Mouse (Mus musculus) limb, embryonic 14.5 days (tissue): ENCODE data around the gene Six6. TPM values are rescaled to one million over a fixed set of nuclear protein-coding genes. Genes with fewer than 3 reads are reported as not detected.

Experiments
- ATAC-seq: fragments of 200-750 bp; cut with Nextera tagmentation; 2 replicates; pipeline ENCODE4 v1.8.0; 2017; ENCODE audit warnings: low read depth, moderate number of reproducible peaks, moderate TSS enrichment; ENCODE audit not compliant: low FRiP score
- DNase-seq: peaks from one replicate; pipeline ENCODE4 v3.0.0-alpha.2; 2015; ENCODE audit warnings: low spot score
- H3K27ac ChIP-seq: fragments of 300-500 bp; sonication (generic); replicated peaks from 2 replicates; pipeline ENCODE4 v1.5.1; 2014; ENCODE audit warnings: low read depth, mild to moderate bottlenecking, low read length, moderate library complexity, mixed read lengths
- H3K27me3 ChIP-seq: fragments of 300-500 bp; sonication (generic); 2 replicates; pipeline ENCODE4 v1.6.1; 2014; ENCODE audit warnings: low read length, mixed read lengths; ENCODE audit not compliant: control insufficient read depth, insufficient read depth
- H3K36me3 ChIP-seq: fragments of 300-500 bp; sonication (generic); 2 replicates; pipeline ENCODE4 v1.6.1; 2014; ENCODE audit warnings: mild to moderate bottlenecking, low read length, moderate library complexity, mixed read lengths; ENCODE audit not compliant: control insufficient read depth, insufficient read depth
- H3K4me1 ChIP-seq: fragments of 300-500 bp; sonication (generic); 2 replicates; pipeline ENCODE4 v1.6.1; 2014; ENCODE audit warnings: antibody characterized with exemption, low read length, mixed read lengths; ENCODE audit not compliant: control insufficient read depth, insufficient read depth
- H3K4me2 ChIP-seq: fragments of 300-500 bp; sonication (generic); replicated peaks from 2 replicates; pipeline ENCODE4 v1.6.1; 2014; ENCODE audit warnings: low read depth, mild to moderate bottlenecking, low read length, moderate library complexity; ENCODE audit not compliant: severe bottlenecking
- H3K4me3 ChIP-seq: fragments of 300-500 bp; sonication (generic); replicated peaks from 2 replicates; pipeline ENCODE4 v1.5.1; 2014; ENCODE audit warnings: low read length
- H3K9ac ChIP-seq: fragments of 300-500 bp; sonication (generic); 2 replicates; pipeline ENCODE4 v1.6.1; 2014; ENCODE audit warnings: mild to moderate bottlenecking, low read depth, low read length, moderate library complexity; ENCODE audit not compliant: severe bottlenecking
- H3K9me3 ChIP-seq: fragments of 300-500 bp; sonication (generic); 2 replicates; pipeline ENCODE4 v1.6.1; 2016; ENCODE audit warnings: low read length; ENCODE audit not compliant: control insufficient read depth
- POLR2A ChIP-seq: fragments of 200-500 bp; IDR thresholded peaks from 2 replicates; pipeline ENCODE4 v1.8.0; 2012; ENCODE audit warnings: inconsistent platforms, mild to moderate bottlenecking, moderate library complexity, borderline replicate concordance; ENCODE audit not compliant: insufficient read depth, insufficient read length; ENCODE audit errors: extremely low read depth
- WGBS: fragments of 180-500 bp; shearing (Covaris S2); extraction: QIAGEN DNeasy Blood & Tissue Kit; methylation state at CpG from one replicate; pipeline ENCODE4 v1.1.7; 2014; 5-methylcytosine and 5-hydroxymethylcytosine counted together
- polyA plus RNA-seq, 2 experiments: library from polyadenylated mRNA; depleted of rRNA in 1 of 2; stranded (reverse) in 1 of 2; unstranded in 1 of 2; fragments of >200 nt; fragmentation: Nextera tagmentation in 1 of 2; extraction: Ambion mirVana in 1 of 2; gene quantifications; 2 replicates each; pipeline versions ENCODE4 v1.2.1 to v1.2.3; 2012 to 2014

Six6 gene
- polyA plus RNA-seq, 2 experiments: not detected

DNA sequence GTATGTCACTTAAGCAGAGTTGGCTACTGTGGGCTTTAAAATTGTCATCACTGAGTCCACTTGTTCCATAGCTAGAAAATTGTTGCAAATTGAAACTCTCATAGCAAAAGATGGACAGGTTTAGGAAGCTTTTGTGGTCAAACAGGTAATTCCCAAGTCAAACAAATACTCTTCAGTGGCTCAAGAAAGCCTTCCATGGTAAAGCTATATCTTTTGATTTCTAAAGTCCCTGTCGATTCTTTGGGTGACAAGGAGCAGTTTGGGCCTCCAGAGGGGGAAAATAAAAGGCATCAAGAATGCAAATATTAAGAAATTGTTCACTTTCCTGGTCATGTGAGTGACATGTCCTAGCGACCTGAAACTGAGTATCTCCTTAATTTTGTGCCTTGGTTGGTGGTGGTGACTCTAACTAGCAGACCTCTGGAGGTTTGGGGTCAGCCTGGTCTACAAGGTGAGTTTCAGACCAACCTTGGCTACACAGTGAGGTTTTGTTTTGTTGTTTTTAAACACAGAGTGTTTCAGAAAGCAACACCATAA lies 4.0 kb downstream of the Six6 start:
- H3K4me3 ChIP-seq: no peak overlapping the region
- DNase-seq (no peak), ATAC-seq (no peak)
- no peaks in the 10 kb centered on the region for H3K36me3 ChIP-seq
- H3K4me2 ChIP-seq: no peak overlapping the region
- TF ChIP-seq POLR2A: no peak
- WGBS: 8% methylated on average over 2 of the region's 2 CpGs
- no peak overlapping the region for H3K27ac ChIP-seq
- no peaks in the 10 kb centered on the region for H3K9me3 ChIP-seq
- H3K9ac ChIP-seq: no peak overlapping the region
- H3K4me1 ChIP-seq: peaks cover 6% of the 10 kb centered on the region; the same call in 1 of the 2 replicates
- peaks cover 97% of the 10 kb centered on the region for H3K27me3 ChIP-seq

- H3K9me3 ChIP-seq: no peaks in the 10 kb centered on the region
- TF ChIP-seq POLR2A: no peak
- peaks cover 95% of the 10 kb centered on the region for H3K27me3 ChIP-seq
- peak overlapping the region; percentile 36 for H3K4me3 ChIP-seq
- WGBS: 2% methylated on average over 24 of the region's 24 CpGs
- peaks cover 3% of the 10 kb centered on the region; the same call in 1 of the 2 replicates for H3K4me1 ChIP-seq
- ATAC-seq: no peak
- H3K36me3 ChIP-seq: no peaks in the 10 kb centered on the region
- no peak for DNase-seq
- no peak overlapping the region for H3K27ac ChIP-seq
- H3K4me2 ChIP-seq: peak overlapping the region; percentile 62
- H3K9ac ChIP-seq: no peak overlapping the region
Observed at GRCm38 (mm10) chr12:72944411-72945225, 4.9 kb downstream of the Six6 start.

DNA sequence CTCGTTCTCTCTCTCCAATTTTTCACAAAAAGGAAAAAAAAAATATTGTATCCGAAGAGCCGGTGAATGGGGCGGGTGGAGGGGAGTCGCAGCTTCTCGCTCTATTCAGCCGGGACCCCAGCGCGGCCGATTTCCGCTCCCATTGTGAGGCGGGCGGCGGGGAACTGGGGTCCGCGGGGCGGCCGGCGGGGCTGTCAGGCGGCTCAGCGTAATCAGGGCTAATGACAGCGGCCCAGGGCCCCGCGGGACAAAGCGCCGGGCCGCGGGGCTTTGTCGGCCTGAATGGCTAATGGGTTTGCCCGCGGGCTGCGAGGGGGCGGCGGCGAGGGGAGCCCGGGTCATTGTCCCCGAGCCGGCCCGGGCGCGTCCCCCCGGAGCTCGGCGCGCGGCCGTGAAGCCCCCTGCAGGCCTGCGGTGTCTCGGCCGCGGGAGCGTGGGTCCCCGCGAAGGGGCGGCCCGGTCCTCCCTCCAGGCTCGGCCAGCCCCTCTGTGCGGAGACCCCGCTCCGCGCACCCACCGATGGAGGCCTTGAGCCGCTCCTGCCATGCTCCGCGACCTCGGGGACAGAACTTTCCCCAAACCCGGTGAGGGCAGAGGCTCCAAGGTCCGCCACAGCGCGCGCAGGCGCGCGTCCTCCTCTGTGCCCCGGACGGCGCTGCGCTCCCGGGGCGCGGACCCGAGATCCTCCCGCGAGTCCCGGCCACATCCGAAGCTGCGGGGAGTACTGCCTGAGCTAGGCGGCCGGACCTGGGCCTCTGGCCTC lies 5.8 kb downstream of the Six6 start:
- no peak for ATAC-seq
- no peak overlapping the region for H3K27ac ChIP-seq

GRCm38 (mm10) chr12:72946064-72946395 lies 6.3 kb downstream of the Six6 start:
- Histone ChIP-seq H3K9me3 (no peaks in the 10 kb centered on the region), H3K4me2 (peak overlapping the region; percentile 62; the same call in 1 of the 2 replicates), H3K9ac (no peak overlapping the region), H3K4me3 (peak overlapping the region; percentile 36), H3K4me1 (no peaks in the 10 kb centered on the region), H3K27ac (no peak overlapping the region), H3K27me3 (peaks cover 87% of the 10 kb centered on the region), H3K36me3 (no peaks in the 10 kb centered on the region)
- DNase-seq (no peak), ATAC-seq (no peak)
- no peak for TF ChIP-seq POLR2A
- 7% methylated on average over 8 of the region's 8 CpGs for WGBS

More for the DNA sequence above, 5.8 kb downstream of the Six6 start:
- TF ChIP-seq POLR2A: no peak
- H3K4me3 ChIP-seq: peak overlapping the region; percentile 36
- no peaks in the 10 kb centered on the region for H3K9me3 ChIP-seq
- H3K4me2 ChIP-seq: peak overlapping the region; percentile 62
- peak overlapping the region; percentile 16; the same call in 1 of the 2 replicates for H3K9ac ChIP-seq
- DNase-seq: no peak
- H3K36me3 ChIP-seq: no peaks in the 10 kb centered on the region
- H3K4me1 ChIP-seq: no peaks in the 10 kb centered on the region
- WGBS: under 1% methylated on average over 50 of the region's 89 CpGs
- H3K27me3 ChIP-seq: peaks cover 92% of the 10 kb centered on the region

GRCm38 (mm10) chr12:72946805-72947204 lies 7.1 kb downstream of the Six6 start:
- TF ChIP-seq POLR2A: no peak
- ATAC-seq: no peak

More at GRCm38 (mm10) chr12:72946805-72947204, 7.1 kb downstream of the Six6 start:
- H3K4me1 ChIP-seq: no peaks in the 10 kb centered on the region
- no peak for DNase-seq
- H3K27ac ChIP-seq: no peak overlapping the region
- H3K4me3 ChIP-seq: no peak overlapping the region
- peaks cover 79% of the 10 kb centered on the region for H3K27me3 ChIP-seq
- no peaks in the 10 kb centered on the region for H3K9me3 ChIP-seq
- H3K4me2 ChIP-seq: no peak overlapping the region
- no peak overlapping the region for H3K9ac ChIP-seq
- H3K36me3 ChIP-seq: no peaks in the 10 kb centered on the region
